Mouse (Mus musculus): ENCODE measurements around the gene N4bp2. TPM values are rescaled to one million over a fixed set of nuclear protein-coding genes. Genes with fewer than 3 reads are reported as not detected.

Gene N4bp2
- total and polyA plus RNA-seq, 3 experiments: 11.4 to 50.6 (median 12.9) TPM

DNA sequence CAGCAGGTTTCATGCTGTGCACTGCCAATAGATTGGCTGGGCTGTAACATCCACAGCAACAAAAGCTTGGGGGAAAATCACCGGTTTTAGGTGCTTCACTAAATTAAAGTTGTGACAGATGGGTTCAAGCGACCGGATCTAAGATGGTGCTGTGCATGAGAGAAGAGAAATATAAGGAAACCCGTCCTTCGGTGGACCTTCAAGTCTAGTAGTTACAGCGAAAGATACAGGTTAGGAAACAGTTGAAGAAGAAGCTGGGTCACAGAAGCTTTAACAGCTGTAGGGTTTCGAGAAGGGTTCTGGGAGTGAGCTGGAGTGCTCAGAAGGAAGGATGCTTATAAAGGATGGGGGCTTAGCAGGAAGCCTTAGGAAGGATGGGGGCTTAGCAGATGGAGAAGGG is 101.2 kb downstream of the N4bp2 start:
- Histone ChIP-seq H3K36me3 (ENCODE audit: control insufficient read depth in 1 of 2, insufficient read depth in 2 of 2, low read length in 2 of 2) (peaks cover 0 to 23% of the 10 kb centered on the region in 2 experiments; a peak in 2 of 4 replicates), H3K4me1 (ENCODE audit: control insufficient read depth in 1 of 2, insufficient read depth in 2 of 2, low read length in 2 of 2) (peaks cover 0 to 34% of the 10 kb centered on the region in 2 experiments; a peak in 3 of 4 replicates), H3K4me3 (ENCODE audit: control insufficient read depth in 1 of 2, insufficient read depth in 1 of 2, low read depth in 2 of 2, low read length in 2 of 2) (no peak overlapping the region), H3K79me2 (ENCODE audit: control insufficient read depth, insufficient read depth, low read length, poor library complexity) (no peaks in the 10 kb centered on the region), H3K27me3 (ENCODE audit: control insufficient read depth in 1 of 2, insufficient read depth in 2 of 2, low read length in 2 of 2) (no peaks in the 10 kb centered on the region), H3K9me3 (replicated peaks; ENCODE audit: insufficient read depth, low read length) (no peaks in the 10 kb centered on the region), H3K9ac (ENCODE audit: control insufficient read depth, low read depth, low read length, poor library complexity, severe bottlenecking) (no peak overlapping the region), H3K27ac (ENCODE audit: control insufficient read depth, low read depth, low read length) (no peak overlapping the region)
- no peak for DNase-seq (ENCODE audit: low read depth, low spot score)
- TF ChIP-seq JUND (IDR thresholded peaks at IDR 0.05; ENCODE audit: low read depth, low read length) (no peak), MEF2A (IDR thresholded peaks at IDR 0.05; ENCODE audit: extremely low read depth, insufficient replicate concordance, low read depth, low read length, poor library complexity, severe bottlenecking) (no peak), ZKSCAN1 (IDR thresholded peaks at IDR 0.05; ENCODE audit: low read depth, low read length) (no peak), MYB (IDR thresholded peaks at IDR 0.05; ENCODE audit: low read depth, low read length) (no peak), ZMIZ1 (IDR thresholded peaks at IDR 0.05; ENCODE audit: low read depth, low read length) (no peak), ETS1 (IDR thresholded peaks at IDR 0.05; ENCODE audit: low read depth, low read length) (no peak), POLR2A (IDR thresholded peaks at IDR 0.05; ENCODE audit: control insufficient read depth in 1 of 2, insufficient read depth in 1 of 2, low read depth in 1 of 2, low read length in 2 of 2, poor library complexity in 1 of 2) (no peak), UBTF (IDR thresholded peaks at IDR 0.05; ENCODE audit: borderline replicate concordance, insufficient read depth, low read depth, low read length) (no peak)

DNA sequence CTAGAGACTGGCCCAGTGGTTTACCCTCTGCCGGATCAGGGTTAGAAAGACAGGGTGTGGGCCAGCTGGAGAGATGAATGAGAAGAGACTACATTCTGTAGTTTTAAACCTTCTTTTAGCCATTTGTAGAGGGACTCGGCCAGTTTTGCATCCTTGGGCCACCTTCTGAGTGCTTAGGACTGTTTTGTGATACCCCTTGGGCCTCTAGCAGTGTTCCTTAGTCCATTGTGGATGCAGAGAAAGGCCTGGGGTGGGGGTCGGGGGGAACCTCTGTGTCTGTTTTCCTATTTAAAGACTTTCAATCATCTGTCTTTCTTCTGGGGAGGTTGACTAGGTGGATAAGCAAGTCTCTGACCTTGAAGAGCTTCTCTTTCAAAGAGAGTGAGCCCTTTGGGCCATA is 101.6 kb downstream of the N4bp2 start:
- no peak overlapping the region for H3K4me3 ChIP-seq (ENCODE audit: control insufficient read depth in 1 of 2, insufficient read depth in 1 of 2, low read depth in 2 of 2, low read length in 2 of 2)
- no peak overlapping the region for H3K27ac ChIP-seq (ENCODE audit: control insufficient read depth, low read depth, low read length)
- peaks cover 0 to 23% of the 10 kb centered on the region in 2 experiments; a peak in 2 of 4 replicates for H3K36me3 ChIP-seq (ENCODE audit: control insufficient read depth in 1 of 2, insufficient read depth in 2 of 2, low read length in 2 of 2)
- no peak overlapping the region for H3K9ac ChIP-seq (ENCODE audit: control insufficient read depth, low read depth, low read length, poor library complexity, severe bottlenecking)
- no peak for DNase-seq (ENCODE audit: low read depth, low spot score)
- H3K9me3 ChIP-seq (replicated peaks; ENCODE audit: insufficient read depth, low read length): no peaks in the 10 kb centered on the region
- H3K4me1 ChIP-seq (ENCODE audit: control insufficient read depth in 1 of 2, insufficient read depth in 2 of 2, low read length in 2 of 2): peaks cover 0 to 34% of the 10 kb centered on the region in 2 experiments; a peak in 3 of 4 replicates
- H3K27me3 ChIP-seq (ENCODE audit: control insufficient read depth in 1 of 2, insufficient read depth in 2 of 2, low read length in 2 of 2): no peaks in the 10 kb centered on the region
- TF ChIP-seq MAFK (IDR thresholded peaks at IDR 0.05; ENCODE audit: borderline replicate concordance, low read depth, low read length) (no peak), MEF2A (IDR thresholded peaks at IDR 0.05; ENCODE audit: extremely low read depth, insufficient replicate concordance, low read depth, low read length, poor library complexity, severe bottlenecking) (no peak)
- H3K79me2 ChIP-seq (ENCODE audit: control insufficient read depth, insufficient read depth, low read length, poor library complexity): no peaks in the 10 kb centered on the region

DNA sequence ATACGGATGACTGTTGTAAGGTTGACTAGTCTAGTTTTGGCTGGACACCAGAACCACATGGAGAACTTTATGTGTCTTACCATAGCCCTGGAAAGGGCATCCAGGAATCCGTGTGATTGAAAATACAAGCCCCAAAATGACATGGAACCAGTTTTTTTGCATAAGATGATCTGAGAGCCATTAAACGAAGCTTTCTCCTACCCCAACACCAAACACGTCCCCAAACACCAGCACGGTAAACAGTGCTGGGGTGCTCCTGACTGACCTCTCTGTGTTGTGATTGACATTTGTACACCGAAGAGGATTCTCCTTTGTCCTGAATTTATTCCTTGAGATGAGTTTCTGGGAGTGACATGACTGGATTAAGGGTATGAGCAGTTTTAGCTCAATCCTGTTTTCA is 103.3 kb downstream of the N4bp2 start:
- TF ChIP-seq USF2 (IDR thresholded peaks at IDR 0.05; ENCODE audit: borderline replicate concordance in 1 of 2, insufficient read depth in 1 of 2, low read depth in 1 of 2, low read length in 2 of 2) (no peak), CTCF (IDR thresholded peaks at IDR 0.05 in 2 of 3, conservative IDR thresholded peaks at IDR 0.05 in 1 of 3; ENCODE audit: control insufficient read depth in 1 of 3, insufficient read depth in 1 of 3, low read depth in 2 of 3, low read length in 3 of 3, poor library complexity in 1 of 3, severe bottlenecking in 1 of 3) (no peak), EP300 (IDR thresholded peaks at IDR 0.05; ENCODE audit: low read depth in 1 of 2, low read length in 2 of 2) (no peak), KAT2A (conservative IDR thresholded peaks at IDR 0.05; ENCODE audit: low read depth, low read length) (no peak), E2F4 (IDR thresholded peaks at IDR 0.05; ENCODE audit: borderline replicate concordance, low read depth, low read length) (no peak), HCFC1 (IDR thresholded peaks at IDR 0.05; ENCODE audit: low read depth, low read length) (no peak), RAD21 (IDR thresholded peaks at IDR 0.05; ENCODE audit: low read depth, low read length) (no peak), ETS1 (IDR thresholded peaks at IDR 0.05; ENCODE audit: low read depth, low read length) (no peak), MAZ (IDR thresholded peaks at IDR 0.05; ENCODE audit: low read depth, low read length) (no peak), CHD1 (IDR thresholded peaks at IDR 0.05; ENCODE audit: low read depth, low read length) (no peak), ZMIZ1 (IDR thresholded peaks at IDR 0.05; ENCODE audit: low read depth, low read length) (no peak), NRF1 (IDR thresholded peaks at IDR 0.05; ENCODE audit: insufficient read depth, low read depth, low read length, poor library complexity, severe bottlenecking) (no peak), MXI1 (IDR thresholded peaks at IDR 0.05; ENCODE audit: low read depth, low read length) (no peak), SMC3 (IDR thresholded peaks at IDR 0.05; ENCODE audit: low read depth, low read length) (no peak)
- DNase-seq (ENCODE audit: low read depth, low spot score): no peak
- Histone ChIP-seq H3K4me3 (ENCODE audit: control insufficient read depth in 1 of 2, insufficient read depth in 1 of 2, low read depth in 2 of 2, low read length in 2 of 2) (no peak overlapping the region), H3K79me2 (ENCODE audit: control insufficient read depth, insufficient read depth, low read length, poor library complexity) (no peaks in the 10 kb centered on the region), H3K27me3 (ENCODE audit: control insufficient read depth in 1 of 2, insufficient read depth in 2 of 2, low read length in 2 of 2) (no peaks in the 10 kb centered on the region), H3K4me1 (ENCODE audit: control insufficient read depth in 1 of 2, insufficient read depth in 2 of 2, low read length in 2 of 2) (peaks cover 0 to 20% of the 10 kb centered on the region in 2 experiments; a peak in 3 of 4 replicates), H3K9me3 (replicated peaks; ENCODE audit: insufficient read depth, low read length) (no peaks in the 10 kb centered on the region), H3K9ac (ENCODE audit: control insufficient read depth, low read depth, low read length, poor library complexity, severe bottlenecking) (no peak overlapping the region), H3K27ac (ENCODE audit: control insufficient read depth, low read depth, low read length) (no peak overlapping the region), H3K36me3 (ENCODE audit: control insufficient read depth in 1 of 2, insufficient read depth in 2 of 2, low read length in 2 of 2) (peaks cover 0 to 18% of the 10 kb centered on the region in 2 experiments; a peak in 2 of 4 replicates)

Data from MEL (cell line).